ENCODE assay signal across 8 mouse cellular contexts in genomic region chr10:13963908-13964500, GRCm38 (mm10). TPM values are rescaled to one million over a fixed set of nuclear protein-coding genes. Genes with fewer than 3 reads are reported as not detected.
DNase-seq lines count a peak whose midpoint lies in the region; ATAC-seq and TF ChIP-seq lines count a peak whose summit lies in the region.

No protein-coding gene starts in this region.

- WGBS in heart, embryonic 13.5 days: 14% methylated on average over 8 of the region's 8 CpGs
- WGBS in forebrain, embryonic 14.5 days: 8% methylated on average over 8 of the region's 8 CpGs
- WGBS in liver, postnatal 0 days (ENCODE audit: insufficient replicate concordance): 13% methylated on average over 8 of the region's 8 CpGs

- H3K27me3 ChIP-seq in heart, embryonic 13.5 days (replicated peaks): no peaks in the 10 kb centered on the region
- H3K27me3 ChIP-seq in E14TG2a.4 (ENCODE audit: insufficient read depth, low read length): peaks cover 48% of the 10 kb centered on the region
- H3K27me3 ChIP-seq in forebrain, embryonic 14.5 days (replicated peaks; ENCODE audit: control insufficient read depth, insufficient read depth, low read length): no peaks in the 10 kb centered on the region; the same call in 1 of the 2 replicates
- peaks cover 34% of the 10 kb centered on the region for H3K27me3 ChIP-seq in liver, postnatal 0 days (ENCODE audit: insufficient read depth, low read length)

- peak overlapping the region; percentile 97 for H3K4me2 ChIP-seq in heart, embryonic 13.5 days
- peak overlapping the region; percentile 99 for H3K4me2 ChIP-seq in forebrain, embryonic 14.5 days (ENCODE audit: low read length)
- peak overlapping the region; percentile 92 for H3K4me2 ChIP-seq in liver, postnatal 0 days (ENCODE audit: low read depth, low read length)

- no peaks in the 10 kb centered on the region for H3K36me3 ChIP-seq in heart, embryonic 13.5 days
- no peaks in the 10 kb centered on the region for H3K36me3 ChIP-seq in E14TG2a.4 (ENCODE audit: insufficient read depth, low read length)
- H3K36me3 ChIP-seq in forebrain, embryonic 14.5 days (ENCODE audit: control insufficient read depth, insufficient read depth, low read length): no peaks in the 10 kb centered on the region
- H3K36me3 ChIP-seq in liver, postnatal 0 days (replicated peaks; ENCODE audit: insufficient read depth, low read length): no peaks in the 10 kb centered on the region

- intact Hi-C loops in left cerebral cortex, postnatal 4 days (cut with DNase I): loop anchor here (5.0 to 10.0 kb wide), 4 partner anchors 97 to 399 kb away; partner anchors contain the start of gene Aig1

- H3K9ac ChIP-seq in heart, embryonic 13.5 days: peak overlapping the region; percentile 98
- H3K9ac ChIP-seq in forebrain, embryonic 14.5 days (ENCODE audit: low read length): peak overlapping the region; percentile 91
- H3K9ac ChIP-seq in liver, postnatal 0 days (replicated peaks): peak overlapping the region; percentile 74

- DNase-seq in heart, postnatal 4 days: no peak
- no peak for DNase-seq in forebrain, embryonic 14.5 days (ENCODE audit: low spot score)
- DNase-seq in liver, postnatal 0 days: no peak
- DNase-seq in left cerebral cortex, postnatal 4 days: no peak
- DNase-seq in adrenal gland, adult 18-20 months (ENCODE audit: low spot score in 2 of 2): no peak
- DNase-seq in layer of hippocampus, adult 11-12 months (ENCODE audit: low spot score): no peak

- H3K27ac ChIP-seq in heart, embryonic 13.5 days (replicated peaks): peak overlapping the region; percentile 100; the same call in 1 of the 2 replicates
- H3K27ac ChIP-seq in forebrain, embryonic 14.5 days (ENCODE audit: low read depth, low read length): 0 out of 2 replicates have a peak overlapping the region, but pooled peaks have one; percentile 97
- peak overlapping the region; percentile 90 for H3K27ac ChIP-seq in liver, postnatal 0 days (ENCODE audit: low read depth)

- TF ChIP-seq EP300 in liver, postnatal 0 days (IDR thresholded peaks at IDR 0.05; ENCODE audit: low read depth): no peak

- peak overlapping the region; percentile 87 for H3K4me3 ChIP-seq in heart, embryonic 13.5 days
- peak overlapping the region; percentile 88 for H3K4me3 ChIP-seq in E14TG2a.4 (replicated peaks; ENCODE audit: low read length)
- peak overlapping the region; percentile 77 for H3K4me3 ChIP-seq in forebrain, embryonic 14.5 days (ENCODE audit: low read depth, low read length)
- H3K4me3 ChIP-seq in liver, postnatal 0 days (ENCODE audit: low read depth, low read length): peak overlapping the region; percentile 65

- no peak for TF ChIP-seq CTCF in E14TG2a.4 (conservative IDR thresholded peaks at IDR 0.05; ENCODE audit: low read length)
- TF ChIP-seq CTCF in liver, postnatal 0 days (IDR thresholded peaks at IDR 0.05; ENCODE audit: low read depth): no peak

- H3K9me3 ChIP-seq in heart, embryonic 13.5 days: no peaks in the 10 kb centered on the region
- no peaks in the 10 kb centered on the region for H3K9me3 ChIP-seq in E14TG2a.4 (ENCODE audit: low read length)
- no peaks in the 10 kb centered on the region for H3K9me3 ChIP-seq in forebrain, embryonic 14.5 days (replicated peaks; ENCODE audit: control insufficient read depth, low read length)
- no peaks in the 10 kb centered on the region for H3K9me3 ChIP-seq in liver, postnatal 0 days (ENCODE audit: low read length)

- H3K4me1 ChIP-seq in heart, embryonic 13.5 days: peaks cover 12% of the 10 kb centered on the region
- H3K4me1 ChIP-seq in E14TG2a.4 (replicated peaks; ENCODE audit: low read depth, low read length): peaks cover 11% of the 10 kb centered on the region
- no peaks in the 10 kb centered on the region for H3K4me1 ChIP-seq in forebrain, embryonic 14.5 days (ENCODE audit: control insufficient read depth, insufficient read depth, low read length)
- H3K4me1 ChIP-seq in liver, postnatal 0 days (ENCODE audit: insufficient read depth): peaks cover 3% of the 10 kb centered on the region

- no peak for ATAC-seq in heart, embryonic 13.5 days (ENCODE audit: extremely low read depth, insufficient number of reproducible peaks, low FRiP score, low TSS enrichment)
- ATAC-seq in forebrain, embryonic 14.5 days: no peak
- no peak for ATAC-seq in liver, postnatal 0 days

RNA-seq across cellular contexts. Expression of gene Hivep2, which starts 1.9 kb away (rescaled TPM):
- polyA plus RNA-seq in heart, embryonic 13.5 days (2015; fragmentation: Nextera tagmentation; extraction: Ambion mirVana): 3.8 and 4.2 TPM in 2 replicates
- 10 to 100 TPM; 28.9 to 30.1 TPM for total RNA-seq in heart, postnatal 4 days (2021)
- 21.1 and 36.8 TPM in 2 replicates for polyA plus RNA-seq in forebrain, embryonic 14.5 days (2014; fragmentation: Nextera tagmentation; extraction: Ambion mirVana)
- 0.62 and 0.82 TPM in 2 replicates for polyA plus RNA-seq in liver, postnatal 0 days (2015; fragmentation: Nextera tagmentation; extraction: Ambion mirVana)
- 100 to 1,000 TPM; 193 to 194 TPM for total RNA-seq in left cerebral cortex, postnatal 4 days (2021)
- 10 to 100 TPM; 24.1 to 35.6 TPM for total RNA-seq in adrenal gland, adult 18-20 months (2021)

Comparison
In these comparisons a context has a peak if more than half of its experiments do, and no peak if none do; other contexts are left out.
1. RNA of gene Hivep2, which starts 1.9 kb away (total RNA-seq): 193 to 194 TPM in left cerebral cortex, postnatal 4 days; 24.1 to 35.6 TPM in adrenal gland, adult 18-20 months and 28.9 to 30.1 TPM in heart, postnatal 4 days; every median in the first group is over 4 times any median in the second.
2. Peak in every context shown above with its lines, with median percentiles within 50 percentile points of each other: H3K27ac ChIP-seq, H3K4me2 ChIP-seq, H3K4me3 ChIP-seq and H3K9ac ChIP-seq.